Mouse (Mus musculus) neural tube, embryonic 15.5 days (tissue): ENCODE measurements around the gene Gm49721. TPM values are rescaled to one million over a fixed set of nuclear protein-coding genes. Genes with fewer than 3 reads are reported as not detected.
"Not testable (repeated sequence)": the region's sequence is repeated elsewhere in the genome, so short reads cannot be mapped to it uniquely, and the experiment has no call there.

Experiments used
- ATAC-seq: fragments of 200-750 bp; cut with Nextera tagmentation; 2 replicates; pipeline ENCODE4 v1.8.0; 2017; ENCODE audit warnings: mild to moderate bottlenecking, moderate TSS enrichment, moderate library complexity; ENCODE audit not compliant: low FRiP score
- H3K27ac ChIP-seq: fragments of 300-500 bp; sonication (generic); replicated peaks from 2 replicates; pipeline ENCODE4 v1.5.1; 2015; ENCODE audit warnings: mild to moderate bottlenecking, inconsistent platforms
- H3K27me3 ChIP-seq: fragments of 300-500 bp; sonication (generic); replicated peaks from 2 replicates; pipeline ENCODE4 v1.6.1; 2015; ENCODE audit warnings: inconsistent platforms
- H3K36me3 ChIP-seq: fragments of 300-500 bp; sonication (generic); 2 replicates; pipeline ENCODE4 v1.6.1; 2015; ENCODE audit warnings: inconsistent platforms
- H3K4me1 ChIP-seq: fragments of 300-500 bp; sonication (generic); 2 replicates; pipeline ENCODE4 v1.6.1; 2015; ENCODE audit warnings: inconsistent platforms
- H3K4me2 ChIP-seq: fragments of 300-500 bp; sonication (generic); 2 replicates; pipeline ENCODE4 v1.6.1; 2015; ENCODE audit warnings: inconsistent platforms, mild to moderate bottlenecking, moderate library complexity
- H3K4me3 ChIP-seq: fragments of 300-500 bp; sonication (generic); replicated peaks from 2 replicates; pipeline ENCODE4 v1.5.1; 2015; ENCODE audit warnings: mild to moderate bottlenecking, inconsistent platforms
- H3K9ac ChIP-seq: fragments of 300-500 bp; sonication (generic); replicated peaks from 2 replicates; pipeline ENCODE4 v1.6.1; 2015; ENCODE audit warnings: mild to moderate bottlenecking, inconsistent platforms
- H3K9me3 ChIP-seq: fragments of 300-500 bp; sonication (generic); replicated peaks from 2 replicates; pipeline ENCODE4 v1.6.1; 2016; ENCODE audit warnings: inconsistent platforms
- WGBS: fragments of 180-500 bp; shearing (Covaris S2); methylation state at CpG from one replicate; pipeline ENCODE4 v1.1.7; 2015; ENCODE audit warnings: mixed read lengths; 5-methylcytosine and 5-hydroxymethylcytosine counted together
- polyA plus RNA-seq: library from polyadenylated mRNA; unstranded; fragments of >200 nt; fragmentation: Nextera tagmentation; extraction: Ambion mirVana; gene quantifications from 2 replicates; pipeline ENCODE4 v1.2.1, GENCODE M21; 2015

The Gm49721 gene
- polyA plus RNA-seq: 0.23 and 0.28 TPM in 2 replicates

DNA sequence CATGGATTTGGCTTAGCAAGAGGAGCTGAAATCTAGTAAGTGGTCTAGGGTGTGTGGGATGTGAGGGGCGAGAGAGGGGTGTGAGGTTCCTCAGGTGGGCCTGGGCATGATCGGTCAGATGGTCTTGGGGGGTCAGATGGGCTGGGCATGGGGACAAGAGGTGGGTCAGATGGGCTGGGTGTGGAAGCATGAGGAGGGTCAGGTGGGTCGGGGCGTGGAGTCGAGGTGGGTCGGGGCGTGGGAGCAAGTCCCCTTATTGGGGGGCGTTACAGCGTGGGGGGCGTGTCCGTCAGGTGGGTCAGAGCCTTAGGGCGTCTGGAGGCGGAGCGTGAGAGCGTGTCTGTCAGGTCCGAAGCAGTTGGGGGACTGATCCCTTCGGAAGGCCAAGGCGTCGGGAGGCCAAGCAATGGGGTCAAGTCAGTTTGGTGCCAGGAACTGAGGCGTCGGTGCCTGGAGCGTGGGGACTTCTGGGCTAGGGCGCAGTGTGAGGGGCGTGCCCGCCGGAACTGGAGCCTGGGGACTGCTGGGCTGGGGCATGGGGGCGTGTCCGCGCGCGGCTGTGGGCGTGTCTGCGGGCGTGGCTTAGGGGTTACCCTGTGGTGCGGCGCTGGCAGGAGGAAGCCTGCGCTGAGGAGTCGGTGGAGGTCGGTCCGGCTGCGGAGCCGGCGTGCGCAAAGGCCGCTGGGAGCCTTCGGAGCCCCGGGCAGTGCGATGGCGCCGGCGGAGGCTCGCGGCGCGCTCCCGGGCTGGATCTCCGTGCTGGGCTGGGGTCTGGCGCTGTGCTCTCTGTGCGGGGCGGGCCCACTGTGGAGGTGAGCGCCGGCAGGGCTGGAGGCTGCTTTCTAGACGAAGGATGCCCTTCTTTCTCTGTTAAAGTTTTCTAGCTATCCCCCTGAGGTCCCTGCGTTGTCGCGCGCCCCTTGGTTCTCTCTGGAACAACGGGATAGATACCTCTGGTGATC lies at the start of gene Gm49721:
Gm49721 (plus strand) TSS at position 618 of the 962 bp plus-strand sequence.
- H3K27ac ChIP-seq, H3K36me3 ChIP-seq, H3K27me3 ChIP-seq, H3K9me3 ChIP-seq, H3K4me1 ChIP-seq: not testable (repeated sequence)
- H3K4me3 ChIP-seq: peak within 1 kb of the TSS; percentile 52
- WGBS: 1% methylated on average over 49 of the region's 68 CpGs
- H3K9ac ChIP-seq: peak within 1 kb of the TSS; percentile 51
- peak; percentile 97 for ATAC-seq
- H3K4me2 ChIP-seq: peak within 1 kb of the TSS; percentile 68

DNA sequence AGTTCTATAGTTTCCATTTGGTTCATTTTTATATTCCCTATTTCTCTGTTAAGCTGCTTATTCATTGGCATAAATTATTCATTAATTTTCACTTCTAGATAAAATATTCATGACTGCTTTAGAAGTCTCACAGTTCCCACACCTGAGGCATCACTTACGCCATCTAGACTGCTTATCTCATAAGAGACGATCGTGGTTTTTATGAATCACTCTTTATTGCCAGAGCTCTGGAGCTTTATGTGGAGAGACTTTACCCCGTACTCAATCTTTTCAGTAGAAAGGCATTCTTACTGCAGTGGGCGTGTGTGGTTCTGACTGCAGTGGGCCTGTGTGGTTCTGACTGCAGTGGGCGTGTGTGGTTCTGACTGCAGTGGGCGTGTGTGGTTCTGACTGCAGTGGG lies 47.1 kb upstream of the Gm49721 start:
- H3K4me1 ChIP-seq, H3K4me3 ChIP-seq, H3K9ac ChIP-seq, H3K36me3 ChIP-seq, H3K27ac ChIP-seq, ATAC-seq, H3K27me3 ChIP-seq, H3K9me3 ChIP-seq, H3K4me2 ChIP-seq: not testable (repeated sequence)
- WGBS: 83% methylated on average over 7 of the region's 7 CpGs

DNA sequence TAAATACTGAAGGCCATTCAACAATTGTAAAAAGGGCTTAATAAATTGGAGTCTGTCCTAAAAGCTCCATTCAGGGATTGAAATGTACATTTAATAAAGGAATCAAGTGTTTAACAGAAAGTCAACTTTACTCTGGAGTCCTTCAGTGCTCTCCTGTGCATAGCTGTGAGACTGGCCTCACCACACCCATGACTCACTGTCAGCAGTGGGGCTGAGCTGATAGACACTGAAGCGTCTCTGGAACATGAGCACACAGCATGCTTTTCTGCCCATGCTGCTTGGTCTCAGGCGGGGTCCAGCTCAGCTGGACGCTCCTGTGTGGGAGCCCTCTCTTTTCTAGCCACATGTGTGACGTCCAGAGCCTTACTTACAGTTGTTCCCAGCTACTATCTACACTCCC lies 36.1 kb upstream of the Gm49721 start:
- not testable (repeated sequence) for H3K4me2 ChIP-seq, H3K27me3 ChIP-seq, H3K27ac ChIP-seq, H3K9ac ChIP-seq, ATAC-seq, H3K4me1 ChIP-seq, H3K4me3 ChIP-seq, H3K36me3 ChIP-seq, H3K9me3 ChIP-seq
- no CpG with 5 or more reads among the region's 4 CpGs for WGBS

DNA sequence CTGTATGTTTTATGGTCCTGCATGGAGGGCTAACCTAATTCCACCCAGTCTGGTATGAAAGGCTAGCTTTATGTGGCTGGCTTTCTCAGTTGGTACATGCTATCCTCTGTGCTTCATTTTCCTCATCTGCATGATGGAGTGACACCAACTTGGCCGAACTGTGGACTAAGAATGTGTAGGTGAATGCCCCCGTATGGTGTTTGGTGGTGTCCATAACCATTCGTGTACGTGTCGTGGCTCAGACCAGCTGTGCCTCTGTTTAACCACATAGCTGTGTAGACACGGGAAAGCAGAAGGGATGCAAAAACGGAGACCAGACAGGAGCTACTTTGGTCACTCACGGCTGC lies 31.1 kb upstream of the Gm49721 start:
- Histone ChIP-seq H3K27ac (peak overlapping the region; percentile 88; the same call in 1 of the 2 replicates), H3K4me3 (peak overlapping the region; percentile 58), H3K4me2 (peak overlapping the region; percentile 67)
- WGBS: no CpG with 5 or more reads among the region's 8 CpGs
- ATAC-seq: peak; percentile 45; the same call in 1 of the 2 replicates
- H3K9me3 ChIP-seq, H3K27me3 ChIP-seq, H3K9ac ChIP-seq, H3K36me3 ChIP-seq, H3K4me1 ChIP-seq: not testable (repeated sequence)

DNA sequence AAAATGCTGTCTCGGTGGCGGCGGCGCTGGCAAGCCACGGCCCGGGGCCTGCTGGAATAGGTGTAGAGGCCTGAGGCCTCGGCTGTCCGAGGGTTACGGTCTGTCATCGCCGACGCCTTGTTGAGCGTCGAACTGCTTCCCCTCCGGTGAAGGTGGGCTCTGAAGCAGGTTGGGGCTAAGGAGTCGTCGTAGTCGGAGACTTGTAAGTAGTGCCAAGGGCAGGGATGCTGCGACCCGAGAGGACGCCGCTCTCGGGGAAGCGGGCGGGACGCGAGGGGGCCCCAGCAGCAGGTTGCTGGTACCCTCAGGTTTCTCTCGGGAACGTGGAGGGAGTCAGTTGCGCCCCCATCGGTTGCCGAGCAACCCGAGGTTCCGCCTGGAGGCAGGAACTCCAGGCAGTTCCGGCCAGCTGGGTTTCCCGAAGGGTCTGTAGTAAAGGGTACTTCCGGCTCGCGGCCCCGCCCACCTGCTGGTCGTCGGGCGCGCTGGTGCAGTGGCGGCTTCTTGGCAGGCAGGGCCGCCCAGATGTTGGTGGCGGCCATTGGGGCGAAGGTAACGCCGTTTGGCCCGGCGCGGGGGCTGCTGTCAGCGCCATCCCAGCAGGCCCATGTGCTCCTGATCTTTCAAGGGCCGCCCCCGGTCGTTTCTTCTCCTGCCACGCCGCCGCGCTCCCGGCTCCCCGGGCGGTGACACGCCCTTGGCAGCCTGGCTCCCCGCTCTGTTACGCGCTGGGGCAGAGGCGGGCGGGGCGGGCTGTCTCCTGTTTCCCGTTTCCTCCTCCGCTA lies 30.5 kb upstream of the Gm49721 start, which contains the start of gene Rsph3b:
Rsph3b (minus strand) TSS at position 699 of the 785 bp plus-strand sequence.
- Histone ChIP-seq H3K4me3 (peak within 1 kb of the TSS; percentile 58), H3K27ac (peak within 1 kb of the TSS; percentile 88), H3K9ac (peak within 1 kb of the TSS; percentile 57), H3K4me2 (peak within 1 kb of the TSS; percentile 67)
- H3K4me1 ChIP-seq, H3K27me3 ChIP-seq, H3K36me3 ChIP-seq, H3K9me3 ChIP-seq: not testable (repeated sequence)
- under 1% methylated on average over 65 of the region's 73 CpGs for WGBS
- peak; percentile 97 for ATAC-seq

DNA sequence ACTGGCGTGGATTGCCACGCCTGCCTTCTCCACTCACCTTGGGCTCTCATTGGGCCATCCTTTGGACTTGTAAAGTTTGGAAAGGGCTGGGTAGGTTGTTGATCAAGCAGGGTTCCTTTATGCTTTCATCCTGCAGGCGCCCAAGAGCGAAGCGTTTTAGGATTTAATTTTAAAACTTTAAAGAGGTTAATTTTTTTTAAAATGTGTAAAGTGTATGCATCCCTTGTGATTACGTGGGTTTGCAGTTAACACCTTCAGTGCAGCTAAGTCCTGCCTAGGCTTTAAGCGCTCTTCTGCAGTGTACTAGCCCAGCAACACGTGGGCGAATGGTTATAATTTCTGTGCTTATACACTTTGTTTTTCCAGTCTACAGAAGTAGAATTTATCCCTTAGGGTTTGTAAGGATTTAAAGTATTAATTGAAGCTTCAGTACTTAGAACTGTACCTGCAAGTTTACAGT lies 29.9 kb upstream of the Gm49721 start:
- WGBS: 12% methylated on average over 9 of the region's 9 CpGs
- H3K9me3 ChIP-seq, H3K36me3 ChIP-seq, H3K27me3 ChIP-seq, ATAC-seq, H3K4me1 ChIP-seq: not testable (repeated sequence)
- Histone ChIP-seq H3K9ac (peak overlapping the region; percentile 57), H3K4me3 (peak overlapping the region; percentile 58), H3K27ac (peak overlapping the region; percentile 88), H3K4me2 (peak overlapping the region; percentile 67)

DNA sequence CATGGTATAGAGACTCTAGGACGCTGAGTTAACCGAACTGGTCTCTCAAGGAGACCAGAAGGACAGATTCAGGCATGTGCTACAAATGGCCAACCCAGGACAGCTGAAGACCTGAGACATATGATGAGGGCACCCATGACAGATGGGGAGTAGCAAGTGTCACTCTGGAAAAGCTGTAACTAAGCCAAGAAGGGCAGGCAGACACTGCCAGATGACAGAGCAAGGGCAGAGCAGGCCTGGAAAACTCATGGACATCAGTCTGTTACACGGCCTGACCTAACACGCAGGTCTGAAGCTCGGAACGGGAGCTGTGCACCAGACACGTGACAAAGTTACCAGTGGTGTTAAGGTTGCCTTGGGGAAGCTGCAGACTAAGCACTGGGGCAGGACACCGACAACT lies 19.8 kb upstream of the Gm49721 start:
- H3K4me2 ChIP-seq, H3K9ac ChIP-seq, H3K36me3 ChIP-seq, H3K9me3 ChIP-seq, H3K27ac ChIP-seq, ATAC-seq, H3K4me1 ChIP-seq, H3K4me3 ChIP-seq, H3K27me3 ChIP-seq: not testable (repeated sequence)
- WGBS: 84% methylated on average over 7 of the region's 8 CpGs

DNA sequence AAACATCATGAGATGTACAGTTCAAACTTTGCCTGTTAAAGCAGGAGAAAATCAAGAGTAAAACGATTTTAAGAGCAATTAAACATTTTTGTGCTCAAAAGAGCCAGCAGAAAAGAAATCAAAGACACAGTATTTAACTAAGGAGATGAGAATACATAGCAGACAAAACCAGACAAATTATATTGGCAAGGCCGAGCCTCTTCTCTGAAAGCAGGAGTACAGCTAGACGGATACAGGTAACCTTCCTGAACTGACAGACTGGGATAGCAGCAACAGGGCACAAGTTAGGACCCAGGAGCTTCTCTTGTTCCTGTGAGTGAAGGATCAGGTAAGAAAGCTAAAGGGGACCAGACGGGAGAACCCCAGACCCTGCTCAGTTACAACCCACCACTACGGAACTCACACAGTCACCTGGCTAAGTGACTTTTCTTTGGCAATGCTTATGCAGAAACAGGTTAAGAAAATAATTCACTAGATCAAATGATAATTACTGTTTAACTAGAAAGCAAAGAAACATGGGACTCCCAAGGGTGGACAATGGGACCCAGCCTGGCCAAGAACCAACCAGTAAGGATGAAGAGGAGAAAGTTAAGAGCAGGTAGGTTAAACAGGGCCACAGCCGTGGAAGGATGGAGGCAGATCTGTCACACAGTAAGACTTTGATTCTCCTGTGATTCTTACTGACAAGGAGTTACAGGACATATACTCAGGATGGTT lies 19.0 kb upstream of the Gm49721 start:
- H3K27me3 ChIP-seq, H3K9ac ChIP-seq, H3K27ac ChIP-seq, H3K4me1 ChIP-seq, H3K36me3 ChIP-seq, H3K9me3 ChIP-seq, ATAC-seq: not testable (repeated sequence)
- peak overlapping the region; percentile 49 for H3K4me3 ChIP-seq
- H3K4me2 ChIP-seq: peak overlapping the region; percentile 52
- WGBS: 65% methylated on average over 5 of the region's 6 CpGs

DNA sequence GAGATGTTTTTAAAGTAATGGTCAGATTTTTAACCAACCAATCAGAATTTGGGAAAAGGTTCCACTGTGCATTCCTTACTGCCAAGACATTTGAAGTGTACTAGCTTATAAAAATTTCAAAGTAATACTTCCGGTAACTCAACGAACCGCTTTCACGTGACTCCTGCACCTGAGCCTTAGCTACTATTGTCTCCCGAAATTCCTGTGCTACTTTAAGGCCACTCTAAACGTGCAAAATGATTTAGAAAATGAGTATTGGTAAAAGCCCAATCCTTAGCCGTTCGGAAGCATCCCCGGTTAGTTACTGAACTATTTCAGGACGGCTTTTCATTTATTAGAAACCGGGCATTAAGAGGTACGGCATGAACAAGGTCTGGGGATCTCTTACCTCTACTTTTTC lies 18.4 kb upstream of the Gm49721 start:
- not testable (repeated sequence) for ATAC-seq, H3K36me3 ChIP-seq, H3K27me3 ChIP-seq, H3K9ac ChIP-seq, H3K4me1 ChIP-seq, H3K9me3 ChIP-seq, H3K27ac ChIP-seq
- Histone ChIP-seq H3K4me3 (peak overlapping the region; percentile 49), H3K4me2 (peak overlapping the region; percentile 52)
- under 1% methylated on average over 12 of the region's 12 CpGs for WGBS

DNA sequence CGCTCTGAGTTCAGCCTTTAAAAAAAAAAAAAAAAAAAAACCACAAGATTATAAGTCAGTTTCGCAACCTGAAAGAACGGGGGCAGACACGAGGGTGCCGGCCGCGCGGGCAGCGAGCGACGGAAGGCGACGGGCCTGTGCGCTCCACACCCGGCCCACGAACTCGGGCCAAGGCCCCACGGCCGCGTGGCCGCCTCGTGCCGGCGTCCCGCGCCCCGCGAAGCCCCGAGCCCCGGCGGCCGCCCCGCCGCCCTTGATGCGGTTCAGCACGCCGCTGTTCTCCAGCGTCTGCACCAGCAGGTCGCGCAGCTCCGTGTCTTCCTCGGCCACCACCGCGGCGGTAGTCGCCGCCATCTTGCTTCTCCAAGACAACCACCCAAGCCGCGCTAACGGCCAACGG lies 17.9 kb upstream of the Gm49721 start, which contains the start of gene Tagap1:
Tagap1 (minus strand) TSS at position 381 of the 400 bp plus-strand sequence.
- H3K27me3 ChIP-seq: not testable (repeated sequence)
- H3K9ac ChIP-seq: peak within 1 kb of the TSS; percentile 40

More for the DNA sequence above, 17.9 kb upstream of the Gm49721 start, which contains the start of gene Tagap1:
- not testable (repeated sequence) for H3K36me3 ChIP-seq, H3K9me3 ChIP-seq, H3K4me1 ChIP-seq, ATAC-seq
- H3K4me2 ChIP-seq: peak within 1 kb of the TSS; percentile 52
- peak within 1 kb of the TSS; percentile 70 for H3K27ac ChIP-seq
- WGBS: under 1% methylated on average over 41 of the region's 51 CpGs
- H3K4me3 ChIP-seq: peak within 1 kb of the TSS; percentile 49
